Mouse (Mus musculus): ENCODE data around the gene Slc25a13. TPM values are rescaled to one million over a fixed set of nuclear protein-coding genes. Genes with fewer than 3 reads are reported as not detected.

Gene Slc25a13
- polyA plus RNA-seq, 1 experiment from 2014 or later: 55.2 TPM

- H3K4me3 ChIP-seq: no peak overlapping the region
- WGBS: 77% methylated on average over 10 of the region's 10 CpGs
- H3K4me1 ChIP-seq: peaks cover 16% of the 10 kb centered on the region; the same call in 1 of the 2 replicates
- H3K27ac ChIP-seq (replicated peaks): no peak overlapping the region
- H3K9me3 ChIP-seq: no peaks in the 10 kb centered on the region
- peaks cover 39% of the 10 kb centered on the region for H3K36me3 ChIP-seq (replicated peaks)
- DNase-seq (ENCODE audit: low spot score): no peak
- no peaks in the 10 kb centered on the region for H3K27me3 ChIP-seq (replicated peaks; ENCODE audit: low read depth, poor library complexity, severe bottlenecking)
Measured at GRCm38 (mm10) chr6:6153426-6153825, 63.5 kb downstream of the Slc25a13 start.

GRCm38 (mm10) chr6:6150811-6151210 lies 66.2 kb downstream of the Slc25a13 start:
- Histone ChIP-seq H3K4me3 (no peak overlapping the region), H3K36me3 (replicated peaks) (peaks cover 47% of the 10 kb centered on the region), H3K27ac (replicated peaks) (no peak overlapping the region), H3K9me3 (no peaks in the 10 kb centered on the region), H3K27me3 (replicated peaks; ENCODE audit: low read depth, poor library complexity, severe bottlenecking) (no peaks in the 10 kb centered on the region), H3K4me1 (peaks cover 11% of the 10 kb centered on the region; the same call in 1 of the 2 replicates)
- WGBS: 94% methylated on average over 6 of the region's 6 CpGs
- no peak for DNase-seq (ENCODE audit: low spot score)

GRCm38 (mm10) chr6:6149751-6150150 lies 67.2 kb downstream of the Slc25a13 start:
- no peak for DNase-seq (ENCODE audit: low spot score)
- H3K9me3 ChIP-seq: no peaks in the 10 kb centered on the region
- peaks cover 47% of the 10 kb centered on the region for H3K36me3 ChIP-seq (replicated peaks)
- H3K27ac ChIP-seq (replicated peaks): no peak overlapping the region
- peaks cover 8% of the 10 kb centered on the region; the same call in 1 of the 2 replicates for H3K4me1 ChIP-seq
- WGBS: 82% methylated on average over 2 of the region's 2 CpGs
- H3K27me3 ChIP-seq (replicated peaks; ENCODE audit: low read depth, poor library complexity, severe bottlenecking): no peaks in the 10 kb centered on the region
- H3K4me3 ChIP-seq: no peak overlapping the region

GRCm38 (mm10) chr6:6149329-6149728 lies 67.6 kb downstream of the Slc25a13 start:
- H3K27me3 ChIP-seq (replicated peaks; ENCODE audit: low read depth, poor library complexity, severe bottlenecking): no peaks in the 10 kb centered on the region
- DNase-seq (ENCODE audit: low spot score): no peak
- H3K9me3 ChIP-seq: no peaks in the 10 kb centered on the region
- H3K36me3 ChIP-seq (replicated peaks): peaks cover 42% of the 10 kb centered on the region
- peaks cover 8% of the 10 kb centered on the region; the same call in 1 of the 2 replicates for H3K4me1 ChIP-seq
- H3K27ac ChIP-seq (replicated peaks): no peak overlapping the region
- WGBS: 91% methylated on average over 3 of the region's 3 CpGs
- no peak overlapping the region for H3K4me3 ChIP-seq

- Histone ChIP-seq H3K27ac (replicated peaks) (no peak overlapping the region), H3K27me3 (replicated peaks; ENCODE audit: low read depth, poor library complexity, severe bottlenecking) (no peaks in the 10 kb centered on the region), H3K9me3 (no peaks in the 10 kb centered on the region), H3K4me3 (no peak overlapping the region), H3K36me3 (replicated peaks) (peaks cover 31% of the 10 kb centered on the region), H3K4me1 (peaks cover 8% of the 10 kb centered on the region)
- no peak for DNase-seq (ENCODE audit: low spot score)
- 84% methylated on average over 13 of the region's 13 CpGs for WGBS
Measured at GRCm38 (mm10) chr6:6145412-6145811, 71.6 kb downstream of the Slc25a13 start.

- DNase-seq (ENCODE audit: low spot score): no peak
- WGBS: 61% methylated on average over 7 of the region's 7 CpGs
- Histone ChIP-seq H3K27me3 (replicated peaks; ENCODE audit: low read depth, poor library complexity, severe bottlenecking) (no peaks in the 10 kb centered on the region), H3K27ac (replicated peaks) (no peak overlapping the region), H3K36me3 (replicated peaks) (peaks cover 28% of the 10 kb centered on the region), H3K4me1 (peaks cover 8% of the 10 kb centered on the region), H3K4me3 (no peak overlapping the region), H3K9me3 (no peaks in the 10 kb centered on the region)
Measured at GRCm38 (mm10) chr6:6143525-6143924, 73.4 kb downstream of the Slc25a13 start.

- Histone ChIP-seq H3K36me3 (replicated peaks) (peaks cover 29% of the 10 kb centered on the region), H3K27me3 (replicated peaks; ENCODE audit: low read depth, poor library complexity, severe bottlenecking) (no peaks in the 10 kb centered on the region), H3K4me1 (peaks cover 8% of the 10 kb centered on the region), H3K4me3 (no peak overlapping the region), H3K27ac (replicated peaks) (no peak overlapping the region), H3K9me3 (peaks cover 5% of the 10 kb centered on the region; the same call in 1 of the 2 replicates)
- WGBS: 91% methylated on average over 3 of the region's 3 CpGs
- no peak for DNase-seq (ENCODE audit: low spot score)
Measured at GRCm38 (mm10) chr6:6140370-6140769, 76.6 kb downstream of the Slc25a13 start.

GRCm38 (mm10) chr6:6139061-6139460 lies 77.9 kb downstream of the Slc25a13 start:
- H3K9me3 ChIP-seq: peaks cover 5% of the 10 kb centered on the region; the same call in 1 of the 2 replicates
- H3K27ac ChIP-seq (replicated peaks): no peak overlapping the region
- 85% methylated on average over 5 of the region's 5 CpGs for WGBS
- no peak overlapping the region for H3K4me3 ChIP-seq
- H3K36me3 ChIP-seq (replicated peaks): peaks cover 29% of the 10 kb centered on the region
- DNase-seq (ENCODE audit: low spot score): no peak
- H3K27me3 ChIP-seq (replicated peaks; ENCODE audit: low read depth, poor library complexity, severe bottlenecking): no peaks in the 10 kb centered on the region
- H3K4me1 ChIP-seq: peaks cover 7% of the 10 kb centered on the region

- no peak overlapping the region for H3K27ac ChIP-seq (replicated peaks)
- whole genome bisulfite sequencing: 93% methylated on average over 3 of the region's 3 CpGs
- H3K4me3 ChIP-seq: no peak overlapping the region
Measured at GRCm38 (mm10) chr6:6136812-6137211, 80.2 kb downstream of the Slc25a13 start.

GRCm38 (mm10) chr6:6134935-6135334 lies 82.0 kb downstream of the Slc25a13 start:
- no peak overlapping the region for H3K4me3 ChIP-seq
- 91% methylated on average over 4 of the region's 4 CpGs for WGBS
- no peaks in the 10 kb centered on the region for H3K27me3 ChIP-seq (replicated peaks; ENCODE audit: low read depth, poor library complexity, severe bottlenecking)
- no peaks in the 10 kb centered on the region for H3K4me1 ChIP-seq
- H3K9me3 ChIP-seq: peaks cover 5% of the 10 kb centered on the region; the same call in 1 of the 2 replicates
- DNase-seq (ENCODE audit: low spot score): no peak
- H3K27ac ChIP-seq (replicated peaks): no peak overlapping the region
- H3K36me3 ChIP-seq (replicated peaks): peaks cover 31% of the 10 kb centered on the region

More at GRCm38 (mm10) chr6:6136812-6137211, 80.2 kb downstream of the Slc25a13 start:
- Histone ChIP-seq H3K27me3 (replicated peaks; ENCODE audit: low read depth, poor library complexity, severe bottlenecking) (no peaks in the 10 kb centered on the region), H3K36me3 (replicated peaks) (peaks cover 29% of the 10 kb centered on the region), H3K4me1 (no peaks in the 10 kb centered on the region), H3K9me3 (peaks cover 5% of the 10 kb centered on the region; the same call in 1 of the 2 replicates)
- no peak for DNase-seq (ENCODE audit: low spot score)

GRCm38 (mm10) chr6:6133556-6134050 lies 83.4 kb downstream of the Slc25a13 start:
- 88% methylated on average over 8 of the region's 8 CpGs for WGBS
- Histone ChIP-seq H3K4me1 (no peaks in the 10 kb centered on the region), H3K27ac (replicated peaks) (no peak overlapping the region), H3K4me3 (no peak overlapping the region), H3K36me3 (replicated peaks) (peaks cover 26% of the 10 kb centered on the region), H3K9me3 (peaks cover 5% of the 10 kb centered on the region; the same call in 1 of the 2 replicates), H3K27me3 (replicated peaks; ENCODE audit: low read depth, poor library complexity, severe bottlenecking) (no peaks in the 10 kb centered on the region)
- no peak for DNase-seq (ENCODE audit: low spot score)

- no peaks in the 10 kb centered on the region for H3K27me3 ChIP-seq (replicated peaks; ENCODE audit: low read depth, poor library complexity, severe bottlenecking)
- H3K4me3 ChIP-seq: no peak overlapping the region
- H3K9me3 ChIP-seq: peaks cover 2% of the 10 kb centered on the region; the same call in 1 of the 2 replicates
- H3K27ac ChIP-seq (replicated peaks): no peak overlapping the region
- peaks cover 25% of the 10 kb centered on the region for H3K36me3 ChIP-seq (replicated peaks)
- 85% methylated on average over 5 of the region's 5 CpGs for WGBS
- H3K4me1 ChIP-seq: no peaks in the 10 kb centered on the region
- DNase-seq (ENCODE audit: low spot score): no peak
Measured at GRCm38 (mm10) chr6:6132047-6132446, 84.9 kb downstream of the Slc25a13 start.

GRCm38 (mm10) chr6:6125620-6126019 lies 91.4 kb downstream of the Slc25a13 start:
- 94% methylated on average over 3 of the region's 3 CpGs for WGBS

More at GRCm38 (mm10) chr6:6125620-6126019, 91.4 kb downstream of the Slc25a13 start:
- no peaks in the 10 kb centered on the region for H3K4me1 ChIP-seq
- no peaks in the 10 kb centered on the region for H3K27me3 ChIP-seq (replicated peaks; ENCODE audit: low read depth, poor library complexity, severe bottlenecking)
- H3K9me3 ChIP-seq: no peaks in the 10 kb centered on the region
- peaks cover 18% of the 10 kb centered on the region for H3K36me3 ChIP-seq (replicated peaks)
- H3K4me3 ChIP-seq: no peak overlapping the region
- DNase-seq (ENCODE audit: low spot score): no peak
- no peak overlapping the region for H3K27ac ChIP-seq (replicated peaks)
